Mouse (Mus musculus) cerebellum, adult 2 months (tissue): ENCODE measurements at regions not wholly inside any gene's neighbourhood (a gene's known extent, or its start where the extent isn't known, plus 50 kb on each side); places are given as distances from the start of the nearest gene placed in this dataset.

Experiments used
- DNase-seq, 2 experiments: peaks; one replicate each; pipeline ENCODE4 v3.0.0; 2021
- H3K27ac ChIP-seq: fragments of 200-500 bp; 2 replicates; pipeline ENCODE4 v1.5.1; 2012; ENCODE audit warnings: low read length, control low read depth, inconsistent platforms; ENCODE audit not compliant: insufficient read depth
- H3K27me3 ChIP-seq: fragments of 200-500 bp; 2 replicates; pipeline ENCODE4 v1.6.1; 2012; ENCODE audit warnings: inconsistent platforms, mild to moderate bottlenecking, low read length, moderate library complexity; ENCODE audit not compliant: control insufficient read depth, insufficient read depth
- H3K4me1 ChIP-seq: fragments of 200-500 bp; 2 replicates; pipeline ENCODE4 v1.6.1; 2011; ENCODE audit warnings: low read length; ENCODE audit not compliant: control insufficient read depth, insufficient read depth
- H3K4me3 ChIP-seq: fragments of 200-500 bp; replicated peaks from 2 replicates; pipeline ENCODE3; 2011; ENCODE audit warnings: mild to moderate bottlenecking, low read depth, low read length, control low read depth; ENCODE audit not compliant: insufficient read depth
- CTCF ChIP-seq: fragments of 200-500 bp; IDR thresholded peaks from 2 replicates; pipeline ENCODE4 v1.5.1; 2011; ENCODE audit warnings: low read depth, mild to moderate bottlenecking, control low read depth, low read length, moderate library complexity, borderline replicate concordance; ENCODE audit not compliant: insufficient read depth
- POLR2A ChIP-seq: fragments of 200-500 bp; IDR thresholded peaks from 2 replicates; pipeline ENCODE4 v1.6.1; 2011; ENCODE audit warnings: low read length, control low read depth, borderline replicate concordance; ENCODE audit not compliant: insufficient read depth
- WGBS: fragments of 180-500 bp; shearing (Covaris S2); methylation state at CpG from one replicate; pipeline ENCODE4 v1.1.7; 2018; 5-methylcytosine and 5-hydroxymethylcytosine counted together

DNA sequence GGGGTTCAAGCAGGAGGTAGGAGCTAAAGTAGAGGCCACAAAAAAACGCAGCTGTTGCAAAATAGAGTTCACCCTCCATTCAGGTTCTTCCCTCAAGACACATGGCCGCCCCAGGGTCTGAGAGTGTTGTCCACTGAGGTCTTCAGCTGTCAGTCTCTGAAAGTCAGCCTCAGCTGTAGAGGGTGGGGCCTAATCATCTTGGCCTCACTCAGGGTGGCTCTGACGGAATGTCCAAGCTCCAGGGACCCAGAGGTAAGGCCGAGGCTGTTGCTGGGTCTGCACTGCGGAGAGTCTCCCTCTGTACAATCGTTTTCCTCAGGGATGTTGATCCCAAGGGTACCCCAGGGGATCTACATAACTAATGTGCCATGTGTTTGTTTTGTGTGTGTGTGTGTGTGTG is 55.2 kb upstream of the Ptgfrn start:
- no peak for TF ChIP-seq POLR2A
- TF ChIP-seq CTCF, result no peak
- H3K4me3 ChIP-seq, result no peak overlapping the region
- no peak for DNase-seq
- H3K27me3 ChIP-seq, result no peaks in the 10 kb centered on the region
- no peak overlapping the region for H3K27ac ChIP-seq
- 90% methylated on average over 6 of the region's 6 CpGs for WGBS
- H3K4me1 ChIP-seq, result peaks cover 7% of the 10 kb centered on the region

DNA sequence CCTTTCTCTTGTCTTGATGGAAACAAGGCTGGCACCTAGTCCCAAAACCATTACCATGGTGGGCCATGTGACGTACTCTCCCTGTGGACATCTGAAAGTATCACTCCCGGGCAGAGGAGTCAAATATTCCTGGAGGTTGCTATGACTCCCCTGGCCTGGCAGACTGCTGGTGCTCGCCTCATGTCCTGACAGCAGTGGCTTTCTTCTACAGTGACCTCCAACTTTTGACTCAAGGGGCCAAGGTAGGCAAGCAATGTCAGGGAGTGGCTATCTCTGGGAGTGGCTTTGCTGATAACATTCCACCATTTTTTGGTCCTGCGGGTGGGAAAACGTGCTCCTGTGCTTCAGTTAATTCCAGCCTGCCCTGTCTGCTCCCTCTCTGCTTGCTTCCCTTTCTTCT is 54.7 kb upstream of the Ptgfrn start:
- Histone ChIP-seq H3K27me3 (no peaks in the 10 kb centered on the region), H3K27ac (no peak overlapping the region), H3K4me1 (peaks cover 7% of the 10 kb centered on the region), H3K4me3 (no peak overlapping the region)
- no peak for TF ChIP-seq POLR2A
- no peak for TF ChIP-seq CTCF
- 83% methylated on average over 5 of the region's 5 CpGs for WGBS
- no peak for DNase-seq

DNA sequence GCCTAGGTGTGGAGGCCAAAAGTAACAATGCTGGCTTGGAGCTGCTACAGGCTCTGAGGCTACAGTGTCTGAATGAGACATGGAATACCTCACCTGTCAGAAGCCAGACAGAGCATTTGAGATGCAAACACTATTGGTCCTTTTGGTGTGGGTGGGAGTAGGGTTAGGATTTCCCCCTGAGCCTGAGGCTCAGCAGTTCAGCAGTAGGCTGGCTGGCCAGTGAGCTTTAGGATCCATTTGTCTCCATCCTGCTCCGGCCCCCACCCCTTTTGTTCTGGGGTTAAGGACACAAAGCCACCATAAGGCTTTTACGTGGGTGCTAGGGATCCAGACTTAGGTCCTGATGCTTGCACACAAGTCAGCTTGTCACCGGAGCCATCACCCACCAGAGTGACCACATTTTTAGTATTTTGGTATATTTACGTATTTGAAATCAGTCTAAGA is 53.9 kb upstream of the Ptgfrn start:
- DNase-seq, result no peak
- no peak overlapping the region for H3K4me3 ChIP-seq
- peaks cover 7% of the 10 kb centered on the region for H3K4me1 ChIP-seq
- H3K27ac ChIP-seq, result no peak overlapping the region
- TF ChIP-seq CTCF, result no peak
- no peak for TF ChIP-seq POLR2A
- no peaks in the 10 kb centered on the region for H3K27me3 ChIP-seq
- 96% methylated on average over 4 of the region's 4 CpGs for WGBS

DNA sequence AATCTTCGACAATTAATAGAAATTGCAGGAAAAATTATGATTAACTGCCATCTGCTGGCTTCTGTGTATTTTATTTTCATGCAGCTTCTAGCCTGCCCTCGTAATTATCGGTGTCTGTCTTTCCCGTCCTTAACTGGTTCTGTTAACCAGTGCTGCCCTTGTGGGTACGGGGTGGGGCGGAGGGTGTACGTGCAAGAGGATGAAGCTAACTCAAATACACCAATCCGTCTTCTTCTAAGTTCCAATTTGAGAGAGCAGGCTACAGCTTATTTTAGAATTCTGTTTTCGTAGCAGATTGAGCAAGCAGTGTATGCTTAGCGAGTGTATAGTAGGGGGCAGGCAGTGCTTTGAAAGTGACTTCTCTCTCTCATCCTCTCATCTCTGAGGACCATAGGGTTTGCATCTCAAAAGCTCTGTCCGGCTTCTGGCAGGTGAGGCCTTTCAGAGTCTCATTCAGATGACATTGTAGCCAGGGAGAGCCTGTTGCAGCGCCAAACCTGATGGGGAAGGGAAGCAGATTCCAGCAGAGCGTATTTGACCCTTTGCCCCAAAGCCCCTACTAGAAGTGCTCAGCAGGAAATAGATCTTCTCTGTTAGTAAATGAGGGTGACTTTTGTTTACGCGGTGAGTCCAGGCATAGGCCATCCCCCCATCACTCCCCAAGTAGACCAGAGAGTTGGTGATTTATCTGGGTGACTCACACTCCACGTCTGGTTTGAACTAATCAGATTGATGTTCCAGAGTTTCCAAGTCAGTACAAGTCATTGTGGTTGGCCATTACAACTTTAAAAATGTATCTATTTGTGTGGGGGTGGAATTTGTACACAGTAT is 53.3 kb upstream of the Ptgfrn start:
- Histone ChIP-seq H3K27ac (no peak overlapping the region), H3K4me3 (no peak overlapping the region), H3K4me1 (peaks cover 7% of the 10 kb centered on the region), H3K27me3 (no peaks in the 10 kb centered on the region)
- no peak for TF ChIP-seq CTCF
- no peak for TF ChIP-seq POLR2A
- 84% methylated on average over 16 of the region's 16 CpGs for WGBS
- no peak for DNase-seq

DNA sequence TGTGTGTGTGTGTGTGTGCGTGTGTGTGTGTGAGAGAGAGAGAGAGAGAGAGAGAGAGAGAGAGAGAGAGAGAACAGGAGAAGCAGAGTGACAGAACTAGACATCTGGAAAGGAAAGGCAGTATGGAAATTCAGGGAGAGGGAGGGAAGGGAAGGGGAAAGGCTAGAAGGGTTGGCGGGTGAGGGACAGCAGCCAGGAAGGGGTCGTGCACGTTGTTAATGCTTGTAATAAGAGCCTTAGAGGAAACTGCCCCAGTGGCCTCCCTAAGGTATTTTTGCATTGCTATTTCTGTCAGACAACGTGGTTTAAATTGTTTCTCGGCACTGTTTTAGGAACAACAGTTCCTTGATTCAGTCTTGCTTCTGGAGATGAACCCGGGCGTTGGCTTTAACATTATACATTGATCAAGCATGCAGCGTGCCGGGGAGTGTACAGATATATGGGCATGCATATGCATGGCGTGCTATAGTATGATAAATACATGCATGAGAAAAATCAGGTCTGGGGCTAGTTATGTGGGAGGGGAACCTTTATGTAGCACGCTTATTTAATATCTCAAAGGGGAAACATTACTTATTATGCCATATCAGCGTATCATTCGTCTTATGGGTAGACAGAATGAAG is 52.6 kb upstream of the Ptgfrn start:
- 43% methylated on average over 14 of the region's 14 CpGs for WGBS
- no peak overlapping the region for H3K27ac ChIP-seq
- DNase-seq, result no peak

DNA sequence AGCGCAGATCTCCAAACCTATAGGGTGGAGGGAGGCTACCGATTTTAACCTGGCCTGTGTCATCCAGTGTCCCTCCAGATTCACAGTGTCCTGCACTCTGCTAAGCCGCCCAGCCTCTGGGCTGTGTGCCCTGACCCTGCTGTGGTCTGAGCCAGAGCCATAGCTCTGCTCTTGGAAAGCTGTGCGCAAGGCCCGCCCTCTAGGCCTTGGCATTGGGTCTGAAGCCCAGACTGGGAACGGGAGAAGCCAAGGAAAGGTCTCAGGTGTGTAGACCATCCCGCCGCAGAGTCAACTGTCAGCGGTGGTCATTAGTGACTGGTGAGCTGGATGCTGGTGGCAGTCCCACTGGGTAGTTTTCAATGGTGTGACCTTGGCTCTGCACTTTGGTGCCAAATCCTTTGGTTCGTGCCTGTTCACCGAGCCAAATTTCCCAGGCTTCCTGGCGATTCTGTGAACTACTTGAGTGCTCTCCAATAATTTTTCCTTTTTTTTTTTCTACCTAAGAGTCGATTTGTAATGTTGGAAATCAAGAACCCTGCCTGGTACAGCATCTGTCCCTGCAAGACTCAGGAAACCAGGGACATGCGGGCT is 52.0 kb upstream of the Ptgfrn start:
- DNase-seq, result peak; percentile 83 to 85
- no peak overlapping the region for H3K27ac ChIP-seq
- WGBS, result 4% methylated on average over 14 of the region's 14 CpGs
- H3K27me3 ChIP-seq, result no peaks in the 10 kb centered on the region
- H3K4me3 ChIP-seq, result peak overlapping the region; percentile 37
- peaks cover 7% of the 10 kb centered on the region for H3K4me1 ChIP-seq
- TF ChIP-seq CTCF, result no peak
- no peak for TF ChIP-seq POLR2A

More for the DNA sequence above, 52.6 kb upstream of the Ptgfrn start:
- TF ChIP-seq POLR2A (no peak), CTCF (no peak)
- no peak overlapping the region for H3K4me3 ChIP-seq
- peaks cover 7% of the 10 kb centered on the region for H3K4me1 ChIP-seq
- H3K27me3 ChIP-seq, result no peaks in the 10 kb centered on the region

DNA sequence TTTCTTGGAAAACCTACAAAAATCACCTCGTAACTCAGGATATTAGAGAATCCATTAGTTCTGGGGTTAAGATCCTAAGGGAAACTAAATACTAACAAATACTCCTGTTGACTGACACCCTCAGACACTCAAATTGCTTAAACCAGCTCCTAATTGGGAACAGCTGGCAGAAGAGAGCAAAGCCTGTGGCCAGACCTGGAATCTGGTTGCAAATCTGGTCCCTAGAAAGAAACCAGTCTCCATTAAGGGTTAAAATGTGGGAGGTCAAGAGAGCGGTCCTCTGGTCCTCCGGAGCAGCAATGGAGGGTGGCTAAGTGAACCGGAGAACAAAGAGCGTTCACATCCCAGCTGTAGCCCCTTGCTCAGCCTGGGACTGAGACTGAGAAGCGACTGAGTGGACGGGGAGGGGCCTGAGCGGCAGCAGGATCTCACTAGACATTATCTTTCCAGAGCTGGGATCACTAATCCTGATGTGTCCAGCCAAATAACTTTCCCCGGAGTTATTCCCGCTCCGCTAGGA is 51.4 kb upstream of the Ptgfrn start:
- no peak for TF ChIP-seq CTCF
- TF ChIP-seq POLR2A, result no peak
- DNase-seq, result peak in 1 of 2 experiments; percentile 17
- Histone ChIP-seq H3K27me3 (no peaks in the 10 kb centered on the region), H3K4me1 (peaks cover 7% of the 10 kb centered on the region), H3K27ac (no peak overlapping the region), H3K4me3 (no peak overlapping the region)
- 16% methylated on average over 11 of the region's 11 CpGs for WGBS
